Mouse (Mus musculus): ENCODE measurements at regions not wholly inside any gene's neighbourhood (a gene's known extent, or its start where the extent isn't known, plus 50 kb on each side); places are given as distances from the start of the nearest gene placed in this dataset.
"Not testable (repeated sequence)": the region's sequence is repeated elsewhere in the genome, so short reads cannot be mapped to it uniquely, and the experiment has no call there.

GRCm38 (mm10) chr6:24384193-24384888 is 130.5 kb downstream of the Iqub start:
- DNase-seq: no peak

DNA sequence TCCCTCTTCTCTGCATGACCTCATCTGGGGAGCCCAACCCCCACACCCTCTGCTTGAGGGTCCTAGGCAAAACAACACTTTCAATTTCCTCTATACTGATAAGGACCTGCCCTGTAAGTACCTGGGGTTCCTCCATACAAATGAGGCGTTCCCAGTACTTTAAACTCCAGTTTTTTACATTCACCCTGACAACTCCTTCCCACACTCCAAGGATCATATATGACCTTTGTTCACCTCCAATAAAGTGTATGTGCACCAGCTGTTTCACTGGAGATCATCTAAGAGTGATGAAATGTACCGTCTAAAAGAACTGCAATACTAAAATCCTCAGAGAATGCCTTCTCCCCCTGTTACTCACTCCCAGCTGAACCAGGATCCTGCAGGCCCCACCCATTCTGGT is 135.0 kb downstream of the Iqub start:
- DNase-seq: no peak

DNA sequence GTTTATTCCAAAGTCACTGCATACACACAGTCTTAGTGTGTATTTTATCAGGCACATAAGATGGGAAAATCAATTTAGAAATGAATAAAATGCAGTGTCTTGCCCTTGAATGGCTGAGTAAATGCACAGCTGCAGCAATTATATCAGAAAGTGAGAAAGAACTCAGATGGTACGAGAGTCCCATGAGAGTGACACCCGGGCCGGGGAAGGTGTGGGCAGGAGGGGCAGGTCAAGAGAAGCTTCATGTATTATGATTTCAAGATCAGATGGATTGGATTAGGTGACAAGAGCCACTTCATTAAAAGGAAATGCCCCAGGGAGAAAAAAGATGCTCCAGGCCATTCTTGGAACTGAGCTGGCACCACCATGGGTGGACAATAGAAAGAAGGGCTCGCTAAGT is 138.1 kb downstream of the Iqub start:
- DNase-seq: no peak

- no peak for DNase-seq
Measured at GRCm38 (mm10) chr6:24373161-24373560, 141.7 kb downstream of the Iqub start.

DNA sequence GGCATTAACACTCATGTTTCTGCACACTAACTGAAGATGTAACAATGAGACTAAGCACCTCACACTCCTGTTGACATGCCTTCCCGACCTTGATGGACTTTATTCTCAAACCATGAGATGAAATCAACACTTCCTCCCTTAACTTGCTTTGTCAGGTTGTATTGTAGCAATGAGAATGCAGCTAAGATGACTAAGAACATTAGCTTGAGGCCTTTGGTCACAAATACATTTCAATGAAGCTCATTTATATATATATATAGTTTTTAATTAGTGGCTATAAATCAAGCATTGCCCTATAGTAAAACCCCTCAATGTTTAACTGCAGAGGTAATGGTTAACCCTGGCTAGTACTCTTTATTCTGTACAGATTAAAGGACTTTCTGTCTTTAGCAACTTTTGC is 143.2 kb downstream of the Iqub start:
- DNase-seq: no peak

DNA sequence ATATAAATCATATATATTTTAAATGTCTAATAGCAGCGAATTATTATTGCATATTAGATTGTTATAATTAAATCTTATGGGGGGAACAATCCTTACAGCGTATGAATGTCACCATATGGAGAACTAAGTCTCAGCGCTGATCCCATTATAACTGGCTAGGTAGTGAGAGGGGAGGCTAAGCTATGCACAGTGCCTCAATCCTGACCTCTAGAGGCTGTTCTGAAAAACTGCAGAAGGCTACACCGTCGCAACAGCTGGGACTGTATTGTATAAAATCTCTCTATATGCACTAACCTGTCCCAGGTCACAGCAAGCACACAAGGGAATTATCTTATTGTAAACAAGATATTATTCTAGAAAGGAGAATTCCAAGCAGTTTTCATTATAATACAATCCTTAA is 164.0 kb downstream of the Iqub start:
- peak in 1 of 2 experiments; percentile 13 for DNase-seq

- no peak for DNase-seq
Measured at GRCm38 (mm10) chr6:24348481-24349062, 166.3 kb downstream of the Iqub start.

DNA sequence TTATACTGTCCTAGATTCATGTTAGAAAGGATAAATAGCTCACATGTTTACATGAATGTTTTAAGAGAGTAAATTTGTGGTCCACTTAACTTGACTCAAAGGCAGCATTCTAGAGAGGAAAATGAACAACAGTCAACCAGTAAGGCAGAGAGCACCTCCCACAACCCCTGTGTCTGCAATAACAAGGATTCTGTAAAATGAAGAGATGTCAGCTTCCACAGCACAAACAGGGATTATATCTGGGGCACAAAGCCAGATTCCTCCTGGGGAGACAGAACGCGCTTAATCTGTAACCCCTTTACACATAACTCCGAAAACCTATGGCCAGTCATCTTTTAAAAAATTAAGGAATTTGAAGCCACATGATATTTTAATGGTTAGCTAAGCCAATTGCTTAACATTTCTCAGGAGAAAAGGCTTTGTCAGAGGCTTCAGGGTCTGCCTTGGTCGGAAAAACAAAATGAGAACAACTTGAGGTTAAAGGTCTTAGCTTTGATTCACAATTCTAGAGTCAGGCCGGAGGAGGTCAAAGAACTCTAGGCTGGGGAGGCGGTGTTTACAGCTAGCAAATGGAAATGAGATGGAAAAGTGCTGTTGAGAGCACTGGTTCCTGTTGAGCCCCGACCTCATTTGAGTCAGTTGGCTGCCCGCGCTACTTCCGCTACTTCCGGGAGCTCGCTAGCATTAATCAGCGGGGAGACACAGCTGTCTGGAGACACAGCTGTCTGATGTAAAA is 167.0 kb downstream of the Iqub start:
- DNase-seq: peak; percentile 40 to 70

DNA sequence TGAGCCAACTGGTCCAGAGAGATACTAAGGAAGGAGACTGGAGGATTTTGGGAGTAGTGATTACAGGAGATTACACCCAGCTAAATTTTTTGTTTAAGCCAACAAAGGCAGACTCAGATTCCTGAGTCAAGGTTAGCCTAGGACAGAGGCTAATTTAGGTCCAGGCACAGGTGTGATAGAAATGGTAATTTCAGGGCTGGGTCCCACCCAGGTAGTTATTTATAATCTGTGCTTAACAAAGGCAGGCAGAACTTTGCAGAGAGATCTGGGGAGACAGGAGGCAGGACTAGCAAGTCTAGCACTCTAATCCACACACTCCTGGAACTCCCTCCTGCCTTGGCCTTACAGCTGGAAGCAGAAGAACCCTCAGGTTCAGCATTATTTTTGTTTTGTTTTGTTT is 172.4 kb downstream of the Iqub start:
- no peak for DNase-seq

- DNase-seq: no peak
Measured at GRCm38 (mm10) chr6:24342056-24342455, 172.8 kb downstream of the Iqub start.

GRCm38 (mm10) chr6:24340107-24340506 is 172.2 kb upstream of the Slc13a1 start:
- DNase-seq: not testable (repeated sequence)

DNA sequence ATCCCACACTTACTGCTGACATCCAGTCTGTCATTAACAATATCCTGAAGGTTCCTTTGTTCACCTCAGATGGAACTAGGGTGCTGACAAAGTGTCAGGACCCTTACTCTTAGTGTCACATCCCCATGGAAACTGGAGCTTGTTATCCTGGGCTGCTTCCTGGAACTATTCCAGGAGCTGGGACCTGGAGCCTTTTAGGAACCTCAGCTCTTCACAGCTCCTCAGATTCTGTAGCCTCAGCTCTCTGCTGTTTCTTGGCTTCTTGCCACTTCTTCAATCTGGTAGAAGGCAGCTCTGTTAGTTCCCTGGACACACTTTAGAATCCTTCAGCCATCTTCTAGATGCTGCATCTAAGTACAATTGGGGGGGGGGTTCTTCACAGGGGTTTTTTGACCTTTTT is 157.3 kb upstream of the Slc13a1 start:
- DNase-seq: no peak

DNA sequence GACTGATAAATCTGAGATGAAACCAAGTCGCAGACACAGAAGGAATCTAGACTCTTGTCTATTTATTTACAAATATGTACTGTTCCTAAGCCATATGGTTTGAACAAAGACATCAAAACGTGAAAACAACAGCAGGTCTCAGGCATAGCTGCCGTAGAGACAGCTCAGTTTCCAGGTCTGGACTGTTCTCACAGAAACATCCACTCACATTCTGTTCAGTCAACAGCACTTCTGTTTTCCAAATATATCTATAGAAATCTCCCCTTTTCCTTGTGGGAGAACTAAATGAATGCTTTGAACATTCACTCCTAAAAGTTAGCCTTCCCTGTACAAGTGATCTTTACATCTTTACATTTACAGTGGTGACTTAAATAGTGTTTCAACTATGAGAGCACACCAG is 156.8 kb upstream of the Slc13a1 start:
- no peak for DNase-seq

DNA sequence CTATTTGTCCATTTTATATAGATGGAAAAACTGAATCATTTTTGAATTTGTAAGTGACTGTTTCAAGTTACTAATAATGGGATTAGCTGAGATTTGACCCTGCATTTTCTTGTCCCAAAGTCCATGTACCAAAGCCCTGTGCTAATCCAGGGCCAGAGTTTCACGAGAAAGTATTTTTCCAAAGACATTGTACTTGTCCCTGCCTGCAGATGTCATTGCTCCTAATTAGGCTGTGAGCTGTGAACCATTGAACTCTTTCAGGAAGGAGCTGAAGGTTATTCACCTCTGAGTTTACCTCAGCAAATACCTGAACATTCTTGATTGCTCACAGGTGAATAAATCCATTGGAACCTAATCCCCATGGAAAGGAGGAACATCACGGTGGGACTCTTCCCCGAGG is 154.5 kb upstream of the Slc13a1 start:
- no peak for DNase-seq

- no peak for DNase-seq
Measured at GRCm38 (mm10) chr6:24318862-24319261, 151.0 kb upstream of the Slc13a1 start.

GRCm38 (mm10) chr6:24310675-24311074 is 142.8 kb upstream of the Slc13a1 start:
- DNase-seq: no peak

DNA sequence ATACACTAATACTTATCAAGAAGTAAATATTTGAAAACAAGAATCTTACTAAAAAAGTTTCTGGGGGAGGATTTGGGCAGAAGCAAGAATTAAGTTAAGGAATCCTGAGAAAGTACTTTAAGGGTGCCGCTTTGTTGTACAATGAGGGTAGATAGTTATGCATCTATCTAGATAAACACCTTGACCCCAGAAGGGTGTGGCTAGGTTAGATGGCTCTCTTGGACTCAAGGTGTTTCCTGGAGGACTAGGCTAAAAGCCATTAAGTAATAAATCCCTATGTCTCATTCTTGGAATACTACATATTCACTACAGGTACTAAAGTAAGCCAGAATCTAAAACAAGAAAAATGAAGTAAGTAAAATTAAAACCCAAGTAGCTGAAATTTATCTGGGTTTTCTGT is 141.9 kb upstream of the Slc13a1 start:
- DNase-seq: no peak

DNA sequence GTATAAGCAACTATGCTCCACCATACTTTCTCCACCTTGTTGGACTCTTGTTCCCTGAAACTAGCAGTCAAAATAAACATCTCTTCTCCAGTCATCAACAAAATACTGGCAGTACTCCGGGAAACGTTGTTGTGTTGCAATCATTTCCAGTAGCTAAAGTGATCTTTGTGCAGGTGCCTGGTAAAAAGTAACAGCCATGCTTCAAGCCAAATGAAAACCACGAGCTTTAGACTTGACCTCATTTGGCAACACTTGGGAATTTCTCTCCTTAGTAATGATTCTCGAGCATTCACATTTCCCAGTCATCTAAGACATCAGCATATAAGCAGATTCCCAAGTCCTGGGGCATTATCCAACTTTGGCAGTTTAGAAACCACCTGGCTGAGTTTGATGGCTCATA is 133.8 kb upstream of the Slc13a1 start:
- no peak for DNase-seq

DNA sequence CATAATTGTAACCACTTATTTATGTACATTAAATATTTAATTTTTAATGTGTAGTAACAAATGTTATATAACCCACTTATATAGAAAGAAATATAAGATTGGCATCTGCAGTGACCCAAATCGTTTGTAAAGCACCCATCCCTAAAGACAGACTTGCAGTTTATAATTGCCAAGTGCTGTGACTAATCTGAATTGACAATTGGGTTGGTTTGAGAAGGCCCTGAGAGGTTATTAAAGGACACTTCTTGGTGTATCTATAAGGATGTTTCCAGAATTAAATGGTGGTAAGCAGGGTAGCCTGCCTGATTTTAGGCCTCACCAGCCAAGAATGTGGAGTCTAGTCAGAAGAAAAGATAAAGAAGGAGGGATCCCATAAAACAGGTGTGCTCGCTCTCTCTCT is 133.3 kb upstream of the Slc13a1 start:
- no peak for DNase-seq

- DNase-seq: no peak
Measured at GRCm38 (mm10) chr6:24298562-24299212, 130.8 kb upstream of the Slc13a1 start.

- DNase-seq: not testable (repeated sequence)
Measured at GRCm38 (mm10) chr6:24288757-24289156, 120.9 kb upstream of the Slc13a1 start.

- no peak for DNase-seq
Measured at GRCm38 (mm10) chr6:24272821-24273220, 104.9 kb upstream of the Slc13a1 start.

DNA sequence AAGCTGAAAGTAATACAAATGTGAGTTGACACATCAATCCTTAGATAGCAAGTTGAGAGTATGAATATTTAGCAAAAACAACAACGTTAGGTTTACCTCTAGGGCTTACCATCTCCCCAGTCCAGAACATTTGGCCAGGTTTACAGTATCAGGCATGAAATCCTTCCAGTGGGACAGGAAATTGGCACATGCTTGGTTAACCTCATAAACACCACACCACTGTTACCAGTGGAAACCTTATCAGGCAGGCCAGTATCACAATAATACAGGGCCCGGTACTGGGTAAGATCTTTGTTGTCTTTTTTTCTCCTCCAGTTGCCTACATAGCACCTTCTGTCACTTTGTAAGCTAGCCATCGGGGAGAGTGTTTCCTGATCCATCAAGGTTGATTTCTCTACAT is 101.7 kb upstream of the Slc13a1 start:
- no peak for DNase-seq

- no peak for DNase-seq
Measured at GRCm38 (mm10) chr6:24263796-24264195, 95.9 kb upstream of the Slc13a1 start.
